Mouse (Mus musculus) ES-E14 (cell line): ENCODE results near the gene Myh7b.

Source experiments
- HCFC1 ChIP-seq: IDR thresholded peaks from 2 replicates; pipeline ENCODE4 v1.6.1; 2012; ENCODE audit warnings: low read length, inconsistent platforms, borderline replicate concordance; ENCODE audit not compliant: insufficient read depth
- ZC3H11A ChIP-seq: IDR thresholded peaks from 2 replicates; pipeline ENCODE4 v1.6.1; 2012; ENCODE audit warnings: low read depth, mild to moderate bottlenecking, inconsistent platforms, low read length, borderline replicate concordance

- TF ChIP-seq ZC3H11A (no peak), HCFC1 (no peak)
Observed at GRCm38 (mm10) chr2:155668461-155668860, 57.4 kb downstream of the Myh7b start.
